Mouse (Mus musculus): Measurements from ENCODE around the gene Ing1.

The Ing1 gene

GRCm38 (mm10) chr8:11585513-11586373, 30.4 kb downstream of the Ing1 start:
- no peak for DNase-seq (ENCODE audit: low spot score in 2 of 2)

- no peak for DNase-seq (ENCODE audit: low spot score in 2 of 2)
Observed at GRCm38 (mm10) chr8:11586374-11586745, 31.0 kb downstream of the Ing1 start.

GRCm38 (mm10) chr8:11591837-11592236, 36.5 kb downstream of the Ing1 start:
- no peak for DNase-seq (ENCODE audit: low spot score in 2 of 2)

- DNase-seq (ENCODE audit: low spot score in 2 of 2): no peak
Observed at GRCm38 (mm10) chr8:11592296-11592695, 36.9 kb downstream of the Ing1 start.

GRCm38 (mm10) chr8:11593222-11593884, 38.0 kb downstream of the Ing1 start:
- no peak for DNase-seq (ENCODE audit: low spot score in 2 of 2)

GRCm38 (mm10) chr8:11600301-11600951, 45.1 kb downstream of the Ing1 start:
- no peak for DNase-seq (ENCODE audit: low spot score in 2 of 2)

- peak in 1 of 2 experiments; percentile 61 for DNase-seq (ENCODE audit: low spot score in 2 of 2)
Observed at GRCm38 (mm10) chr8:11602006-11602680, 46.8 kb downstream of the Ing1 start.

- DNase-seq (ENCODE audit: low spot score in 2 of 2): no peak
Observed at GRCm38 (mm10) chr8:11608848-11609247, 53.5 kb downstream of the Ing1 start.

Measured in cerebellum, postnatal 4 days (tissue).